Mouse (Mus musculus): Measurements from ENCODE around the gene Dph1. TPM values are rescaled to one million over a fixed set of nuclear protein-coding genes. Genes with fewer than 3 reads are reported as not detected.

The Dph1 gene
- polyA plus RNA-seq, 1 experiment from 2014 or later: 20.7 TPM

DNA sequence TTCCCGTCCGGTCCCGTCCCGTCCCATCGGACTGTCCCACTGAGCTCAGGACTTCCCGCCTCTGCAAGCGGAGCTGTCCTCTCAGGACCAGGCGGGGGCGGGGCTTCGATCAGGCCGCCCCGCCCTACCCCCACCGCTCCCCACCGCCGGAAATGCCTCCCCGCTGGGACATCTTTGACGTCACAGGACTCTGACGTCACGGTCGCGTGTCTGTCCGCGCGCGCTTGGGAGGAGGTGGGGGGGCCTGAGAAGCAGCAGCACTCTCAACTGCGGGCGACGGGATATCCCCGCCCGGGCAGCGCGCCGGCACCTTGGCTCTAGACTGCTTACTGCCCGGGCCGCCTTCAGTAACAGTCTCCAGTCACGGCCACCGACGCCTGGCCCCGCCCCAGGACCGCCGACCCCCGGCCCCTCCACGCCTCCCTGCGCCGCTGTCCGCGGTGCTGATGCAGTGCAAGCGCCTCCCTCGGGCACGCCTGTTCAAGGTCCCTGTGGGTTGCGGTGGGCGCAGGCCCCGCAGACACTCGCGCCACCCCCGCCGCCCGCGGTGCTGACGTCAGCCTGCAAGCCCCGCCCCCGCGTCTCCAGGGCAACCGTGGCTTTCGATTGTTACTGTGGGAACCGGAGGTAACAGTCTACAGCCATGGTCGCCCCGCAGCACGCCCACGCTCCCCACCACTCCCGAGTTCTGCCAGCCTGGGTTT is 17.8 kb downstream of the Dph1 start:
- H3K27me3 ChIP-seq (ENCODE audit: control insufficient read depth, insufficient read depth, low read length): peaks cover 23% of the 10 kb centered on the region
- H3K9me3 ChIP-seq (replicated peaks; ENCODE audit: control insufficient read depth, low read length): no peaks in the 10 kb centered on the region
- peak overlapping the region; percentile 63; the same call in 1 of the 2 replicates for H3K9ac ChIP-seq (ENCODE audit: low read length)
- H3K4me1 ChIP-seq (ENCODE audit: control insufficient read depth, insufficient read depth, low read length): peaks cover 30% of the 10 kb centered on the region
- ATAC-seq (ENCODE audit: insufficient read depth, low FRiP score): peak; percentile 69
- H3K27ac ChIP-seq (ENCODE audit: low read length): no peak overlapping the region
- under 1% methylated on average over 71 of the region's 71 CpGs for WGBS
- H3K4me3 ChIP-seq (replicated peaks; ENCODE audit: low read length): peak overlapping the region; percentile 66
- peak overlapping the region; percentile 96 for H3K4me2 ChIP-seq (ENCODE audit: low read depth, low read length)
- no peaks in the 10 kb centered on the region for H3K36me3 ChIP-seq (ENCODE audit: control insufficient read depth, insufficient read depth, low read length)

DNA sequence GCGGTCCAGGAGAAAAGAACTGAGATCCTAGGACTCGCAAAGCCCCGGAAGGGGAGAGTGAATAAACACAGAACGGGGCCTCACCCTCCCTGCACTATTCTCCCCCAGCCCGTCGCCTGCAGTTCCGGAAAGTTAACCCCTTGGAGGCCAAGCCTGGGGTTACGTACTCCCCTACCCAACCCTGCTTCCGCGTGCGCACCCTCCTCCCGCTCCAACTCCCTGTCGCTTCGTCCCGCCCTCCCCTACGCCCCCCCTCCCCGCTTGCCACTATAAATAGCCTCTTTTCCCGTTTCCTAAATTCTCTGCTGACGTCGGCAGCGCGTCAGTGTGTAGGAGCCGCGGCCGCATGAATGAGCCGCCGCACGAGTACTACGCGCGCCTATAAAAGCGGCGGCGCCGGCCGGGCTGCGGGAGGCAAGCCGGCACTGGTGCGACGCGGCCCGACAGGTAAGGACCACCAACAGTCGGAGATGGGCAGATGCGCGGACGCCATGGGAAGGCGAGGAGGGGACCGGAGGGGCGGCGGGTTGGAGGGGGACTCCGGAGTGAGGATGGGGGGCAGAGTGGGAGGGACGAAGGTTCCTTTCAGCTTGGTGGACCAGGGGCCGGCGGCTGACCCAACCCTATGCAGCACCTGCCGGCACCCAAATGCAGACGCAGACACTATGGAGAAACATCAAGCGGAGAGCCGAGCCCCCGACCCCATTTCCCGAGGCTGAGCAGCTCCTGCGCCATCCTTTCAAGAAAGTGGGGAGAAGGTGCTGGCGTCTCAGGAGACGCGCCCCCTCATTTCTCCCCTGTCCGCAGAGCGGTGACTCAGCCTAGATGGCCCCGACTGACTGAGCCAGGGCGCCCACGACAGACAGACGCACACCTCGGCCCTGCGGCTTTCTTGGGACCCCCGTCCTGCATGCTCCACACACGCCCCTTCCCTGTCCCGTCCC is 18.6 kb downstream of the Dph1 start:
- ATAC-seq (ENCODE audit: insufficient read depth, low FRiP score): no peak
- Histone ChIP-seq H3K27ac (ENCODE audit: low read length) (no peak overlapping the region), H3K27me3 (ENCODE audit: control insufficient read depth, insufficient read depth, low read length) (peaks cover 26% of the 10 kb centered on the region), H3K4me2 (ENCODE audit: low read depth, low read length) (peak overlapping the region; percentile 96), H3K36me3 (ENCODE audit: control insufficient read depth, insufficient read depth, low read length) (no peaks in the 10 kb centered on the region), H3K9me3 (replicated peaks; ENCODE audit: control insufficient read depth, low read length) (no peaks in the 10 kb centered on the region), H3K4me1 (ENCODE audit: control insufficient read depth, insufficient read depth, low read length) (peaks cover 24% of the 10 kb centered on the region), H3K9ac (ENCODE audit: low read length) (peak overlapping the region; percentile 3; the same call in 1 of the 2 replicates), H3K4me3 (replicated peaks; ENCODE audit: low read length) (peak overlapping the region; percentile 66)
- under 1% methylated on average over 75 of the region's 75 CpGs for WGBS

DNA sequence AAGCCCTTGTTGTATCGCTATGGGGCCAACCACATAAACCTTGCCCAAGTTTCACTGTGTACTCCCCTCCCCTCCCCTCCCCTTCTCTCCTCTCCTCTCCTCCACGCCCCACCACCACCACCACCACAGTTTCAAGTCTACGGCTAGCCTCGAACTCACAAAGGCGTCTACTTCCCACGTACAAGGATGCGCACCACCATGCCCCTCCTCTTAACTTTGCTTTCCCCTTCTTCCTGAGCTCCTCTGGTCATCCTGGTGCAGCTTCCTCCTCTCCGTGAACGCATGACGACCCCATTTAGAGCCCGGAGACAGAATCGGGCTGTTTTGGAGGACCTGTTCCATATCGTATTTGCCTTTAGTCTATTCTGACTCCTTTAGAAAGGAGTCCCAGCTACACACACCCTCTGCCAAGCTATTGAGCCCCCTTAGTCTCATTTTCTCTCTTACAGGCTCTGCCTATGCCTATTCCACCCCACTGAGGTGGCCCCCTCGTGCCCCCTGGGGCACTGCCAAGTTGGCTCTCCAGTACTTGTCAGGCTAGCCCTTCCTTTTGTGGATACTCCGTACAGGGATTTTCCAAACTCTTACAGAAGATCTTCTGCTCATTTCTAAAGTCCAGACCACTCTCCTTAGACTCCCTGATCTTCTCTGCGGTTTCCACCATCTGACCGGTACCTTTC is 19.7 kb downstream of the Dph1 start:
- Histone ChIP-seq H3K27me3 (ENCODE audit: control insufficient read depth, insufficient read depth, low read length) (peaks cover 28% of the 10 kb centered on the region), H3K9ac (ENCODE audit: low read length) (no peak overlapping the region), H3K4me2 (ENCODE audit: low read depth, low read length) (no peak overlapping the region), H3K4me1 (ENCODE audit: control insufficient read depth, insufficient read depth, low read length) (peaks cover 30% of the 10 kb centered on the region), H3K36me3 (ENCODE audit: control insufficient read depth, insufficient read depth, low read length) (no peaks in the 10 kb centered on the region), H3K27ac (ENCODE audit: low read length) (no peak overlapping the region), H3K9me3 (replicated peaks; ENCODE audit: control insufficient read depth, low read length) (no peaks in the 10 kb centered on the region), H3K4me3 (replicated peaks; ENCODE audit: low read length) (no peak overlapping the region)
- no peak for ATAC-seq (ENCODE audit: insufficient read depth, low FRiP score)
- 14% methylated on average over 17 of the region's 17 CpGs for WGBS

DNA sequence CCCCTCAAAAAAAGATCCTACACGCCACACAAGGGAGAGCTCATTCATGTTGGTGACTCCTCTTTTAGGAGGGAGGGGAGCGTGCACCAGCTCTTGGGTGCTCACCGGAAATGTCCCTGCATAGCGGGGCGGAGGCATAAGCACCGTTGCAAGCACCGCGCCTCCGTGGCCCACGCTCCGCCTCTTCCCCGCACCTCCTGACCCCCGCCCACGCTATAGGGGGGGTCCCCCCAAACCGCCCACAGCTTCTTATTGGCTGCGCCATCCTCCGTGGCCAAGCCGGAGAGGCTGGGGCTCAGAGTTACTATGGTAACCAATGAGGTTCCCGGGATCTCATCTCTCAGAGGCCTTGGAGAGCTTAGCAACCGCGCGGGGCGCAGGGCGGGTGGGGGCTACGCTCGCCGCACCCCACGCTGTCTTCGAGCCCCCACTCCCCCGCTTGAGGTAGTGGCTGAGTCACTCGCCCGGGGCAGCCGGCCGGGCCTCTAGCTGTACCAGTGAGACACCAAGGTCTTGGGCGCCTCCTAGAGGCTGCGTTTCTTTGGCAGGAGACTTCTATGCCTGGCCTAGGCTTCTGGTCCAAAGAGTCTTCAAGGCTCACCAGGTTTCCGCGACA is 20.8 kb downstream of the Dph1 start:
- Histone ChIP-seq H3K4me3 (replicated peaks; ENCODE audit: low read length) (peak overlapping the region; percentile 73), H3K4me2 (ENCODE audit: low read depth, low read length) (peak overlapping the region; percentile 88), H3K9me3 (replicated peaks; ENCODE audit: control insufficient read depth, low read length) (no peaks in the 10 kb centered on the region), H3K4me1 (ENCODE audit: control insufficient read depth, insufficient read depth, low read length) (peaks cover 39% of the 10 kb centered on the region), H3K27me3 (ENCODE audit: control insufficient read depth, insufficient read depth, low read length) (peaks cover 34% of the 10 kb centered on the region), H3K9ac (ENCODE audit: low read length) (peak overlapping the region; percentile 86), H3K36me3 (ENCODE audit: control insufficient read depth, insufficient read depth, low read length) (no peaks in the 10 kb centered on the region), H3K27ac (ENCODE audit: low read length) (peak overlapping the region; percentile 94)
- peak; percentile 45 for ATAC-seq (ENCODE audit: insufficient read depth, low FRiP score)
- WGBS: under 1% methylated on average over 38 of the region's 38 CpGs

DNA sequence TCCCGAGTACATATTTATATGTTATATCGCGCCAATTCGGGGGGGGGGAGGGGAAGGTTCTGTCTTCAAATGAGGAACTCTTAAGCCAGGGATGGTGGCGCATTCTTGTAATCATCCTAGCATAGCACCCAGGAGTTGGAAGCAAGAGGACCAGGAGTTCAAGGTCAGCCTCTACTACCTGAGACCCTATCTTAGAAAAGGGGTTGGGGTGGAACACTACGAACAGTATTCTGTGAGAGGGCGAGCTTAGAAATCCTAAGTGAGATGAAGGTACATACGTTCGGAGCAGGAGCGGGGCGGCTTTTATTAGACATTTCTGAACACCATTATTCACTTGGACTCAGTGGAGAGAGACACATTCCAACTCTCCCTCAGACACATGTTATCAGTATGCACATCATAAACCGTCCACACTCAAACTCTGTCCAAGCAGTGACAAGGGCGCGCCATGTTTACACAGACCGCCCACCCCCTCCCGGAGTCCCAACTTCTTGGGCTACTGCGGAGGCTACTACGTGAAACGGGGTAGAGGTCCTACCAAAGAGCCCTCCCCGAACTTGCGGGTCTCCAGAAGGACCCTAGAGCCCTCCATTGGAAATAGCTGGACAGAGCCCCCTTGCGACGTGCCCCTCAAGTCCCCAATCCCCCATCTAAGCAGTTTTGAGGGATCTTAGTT is 21.5 kb downstream of the Dph1 start, which contains the start of gene Hic1:
Gene Hic1, minus strand, starts transcription at position 115 of the 676 bp plus-strand sequence.
- H3K27me3 ChIP-seq (ENCODE audit: control insufficient read depth, insufficient read depth, low read length): peaks cover 34% of the 10 kb centered on the region

DNA sequence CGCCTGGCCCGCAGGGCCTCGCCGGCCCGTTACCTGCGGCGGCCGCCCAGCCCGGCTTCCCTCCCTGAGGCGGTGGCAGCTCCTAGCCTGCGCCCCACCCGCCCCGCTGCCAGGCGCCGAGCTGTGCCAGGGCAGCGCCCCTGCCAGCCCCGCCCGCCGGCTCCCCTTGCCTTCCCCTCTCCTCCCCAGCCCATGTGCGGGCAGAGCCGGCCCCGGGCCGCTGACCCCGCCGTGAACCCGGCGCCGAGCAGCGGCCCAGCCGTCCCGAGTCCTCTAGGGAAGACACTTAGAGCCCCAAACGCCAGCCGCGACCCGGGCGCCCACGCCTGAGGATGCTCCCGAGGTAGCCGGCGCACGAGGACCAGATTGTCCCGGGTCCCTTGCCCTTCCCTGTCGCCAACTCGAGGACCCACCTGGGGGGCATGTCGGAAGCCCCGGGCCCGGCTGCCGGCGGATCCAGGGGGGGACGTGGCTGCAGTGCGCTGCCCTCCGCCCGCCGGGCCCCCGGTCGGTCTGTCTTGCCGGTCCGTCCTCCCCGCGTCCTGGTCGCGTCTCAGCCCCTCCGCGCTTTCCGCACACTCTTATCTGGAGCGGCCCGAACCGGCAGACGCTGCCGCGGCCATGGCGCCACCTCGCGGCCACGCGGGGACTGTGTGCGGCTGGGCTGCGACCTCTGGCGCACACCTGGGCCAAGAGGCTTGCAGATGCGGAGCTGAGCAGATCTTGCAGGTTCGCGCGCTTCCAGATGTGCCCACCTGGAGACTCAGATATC is 22.3 kb downstream of the Dph1 start:
- Histone ChIP-seq H3K27me3 (ENCODE audit: control insufficient read depth, insufficient read depth, low read length) (peaks cover 34% of the 10 kb centered on the region), H3K9ac (ENCODE audit: low read length) (peak overlapping the region; percentile 86), H3K9me3 (replicated peaks; ENCODE audit: control insufficient read depth, low read length) (no peaks in the 10 kb centered on the region), H3K4me3 (replicated peaks; ENCODE audit: low read length) (peak overlapping the region; percentile 73), H3K4me2 (ENCODE audit: low read depth, low read length) (peak overlapping the region; percentile 88), H3K4me1 (ENCODE audit: control insufficient read depth, insufficient read depth, low read length) (peaks cover 46% of the 10 kb centered on the region), H3K36me3 (ENCODE audit: control insufficient read depth, insufficient read depth, low read length) (no peaks in the 10 kb centered on the region), H3K27ac (ENCODE audit: low read length) (peak overlapping the region; percentile 94)
- WGBS: under 1% methylated on average over 82 of the region's 83 CpGs
- ATAC-seq (ENCODE audit: insufficient read depth, low FRiP score): peak; percentile 46; the same call in 1 of the 2 replicates

More for the DNA sequence above, 21.5 kb downstream of the Dph1 start, which contains the start of gene Hic1:
- Histone ChIP-seq H3K4me2 (ENCODE audit: low read depth, low read length) (peak within 1 kb of the TSS; percentile 88), H3K4me3 (replicated peaks; ENCODE audit: low read length) (peak within 1 kb of the TSS; percentile 73), H3K4me1 (ENCODE audit: control insufficient read depth, insufficient read depth, low read length) (peaks cover 44% of the 10 kb centered on the region), H3K9me3 (replicated peaks; ENCODE audit: control insufficient read depth, low read length) (no peaks in the 10 kb centered on the region), H3K36me3 (ENCODE audit: control insufficient read depth, insufficient read depth, low read length) (no peaks in the 10 kb centered on the region), H3K9ac (ENCODE audit: low read length) (peak within 1 kb of the TSS; percentile 86), H3K27ac (ENCODE audit: low read length) (peak within 1 kb of the TSS; percentile 94)
- no peak for ATAC-seq (ENCODE audit: insufficient read depth, low FRiP score)
- WGBS: 4% methylated on average over 23 of the region's 23 CpGs

DNA sequence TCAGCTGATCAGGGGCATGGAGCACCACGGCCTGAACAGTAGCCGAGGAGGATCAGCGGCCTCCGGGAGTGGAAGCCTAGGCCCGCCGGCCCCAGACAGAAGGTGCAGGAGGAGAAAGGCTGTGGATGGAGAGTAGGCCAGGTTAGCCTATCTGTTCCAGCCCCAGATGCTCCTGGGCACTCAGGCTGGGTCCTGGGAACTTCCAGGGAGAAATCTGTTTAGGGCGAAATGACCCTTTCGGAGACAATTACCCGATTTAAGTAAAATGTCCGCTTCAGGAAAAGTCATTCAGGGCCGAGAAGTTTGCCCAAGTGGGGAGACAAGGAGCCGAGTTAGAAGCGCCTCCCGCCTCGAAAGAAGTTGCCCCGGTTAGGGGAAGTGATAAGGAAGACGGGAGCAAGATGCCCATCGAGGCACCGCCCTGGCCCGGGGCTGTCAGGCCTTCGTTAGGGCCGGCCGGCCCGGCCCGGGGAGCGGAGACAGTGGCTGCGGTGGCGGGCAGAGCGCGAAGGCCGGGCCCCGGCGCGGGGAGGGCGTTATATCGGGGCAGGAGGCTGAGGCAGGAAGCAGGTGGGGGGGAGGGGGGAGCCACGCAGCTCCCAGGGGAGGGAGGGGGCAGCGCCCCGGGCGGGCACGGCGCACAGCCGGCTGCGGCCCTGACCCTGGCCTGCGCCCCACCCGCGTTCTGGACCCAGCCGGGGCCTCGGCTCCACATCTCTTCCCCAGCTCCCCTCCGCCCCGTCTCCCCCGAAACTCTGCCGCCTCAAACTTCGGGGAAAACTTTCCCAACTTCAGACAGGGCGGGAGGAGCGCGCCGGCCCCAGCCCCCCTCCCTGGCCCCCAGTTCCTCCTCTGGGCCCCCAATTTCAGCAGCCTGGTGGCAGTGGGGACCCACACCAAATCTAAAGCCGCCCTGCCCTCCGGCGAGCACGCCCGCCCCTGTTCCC is 23.1 kb downstream of the Dph1 start:
- H3K4me1 ChIP-seq (ENCODE audit: control insufficient read depth, insufficient read depth, low read length): peaks cover 53% of the 10 kb centered on the region
- ATAC-seq (ENCODE audit: insufficient read depth, low FRiP score): no peak
- WGBS: 7% methylated on average over 61 of the region's 63 CpGs
- H3K27me3 ChIP-seq (ENCODE audit: control insufficient read depth, insufficient read depth, low read length): peaks cover 31% of the 10 kb centered on the region
- peak overlapping the region; percentile 94 for H3K27ac ChIP-seq (ENCODE audit: low read length)
- peak overlapping the region; percentile 73 for H3K4me3 ChIP-seq (replicated peaks; ENCODE audit: low read length)
- H3K9ac ChIP-seq (ENCODE audit: low read length): peak overlapping the region; percentile 86
- H3K9me3 ChIP-seq (replicated peaks; ENCODE audit: control insufficient read depth, low read length): no peaks in the 10 kb centered on the region
- peaks cover 1% of the 10 kb centered on the region; the same call in 1 of the 2 replicates for H3K36me3 ChIP-seq (ENCODE audit: control insufficient read depth, insufficient read depth, low read length)
- peak overlapping the region; percentile 88 for H3K4me2 ChIP-seq (ENCODE audit: low read depth, low read length)
